Mouse (Mus musculus) c-Kit-positive CD71-negative TER-119-negative erythroid progenitor cells, embryonic 14.5 days (primary cell): Measurements from ENCODE around the gene Mrpl10.

ENCODE experiments used
- DNase-seq: peaks from one replicate; pipeline ENCODE4 v3.0.0-alpha.2; 2013; ENCODE audit warnings: low read depth

The Mrpl10 gene

GRCm38 (mm10) chr11:97069333-97069732 is 28.0 kb downstream of the Mrpl10 start:
- no peak for DNase-seq

GRCm38 (mm10) chr11:97069770-97070169 is 28.4 kb downstream of the Mrpl10 start:
- DNase-seq, result no peak

GRCm38 (mm10) chr11:97071129-97071528 is 29.8 kb downstream of the Mrpl10 start:
- no peak for DNase-seq

GRCm38 (mm10) chr11:97072533-97072932 is 31.2 kb downstream of the Mrpl10 start:
- DNase-seq, result peak; percentile 68

GRCm38 (mm10) chr11:97074235-97074634 is 32.9 kb downstream of the Mrpl10 start:
- DNase-seq, result no peak

- no peak for DNase-seq
Observed at GRCm38 (mm10) chr11:97078751-97079150, 37.4 kb downstream of the Mrpl10 start.

- no peak for DNase-seq
Observed at GRCm38 (mm10) chr11:97080291-97080690, 38.9 kb downstream of the Mrpl10 start.

- DNase-seq, result peak; percentile 64
Observed at GRCm38 (mm10) chr11:97082977-97083376, 41.6 kb downstream of the Mrpl10 start.

- DNase-seq, result no peak
Observed at GRCm38 (mm10) chr11:97083401-97084140, 42.2 kb downstream of the Mrpl10 start.

GRCm38 (mm10) chr11:97084821-97085505 is 43.6 kb downstream of the Mrpl10 start:
- DNase-seq, result no peak

GRCm38 (mm10) chr11:97086365-97086764 is 45.0 kb downstream of the Mrpl10 start:
- DNase-seq, result no peak

GRCm38 (mm10) chr11:97094600-97094999 is 53.2 kb downstream of the Mrpl10 start:
- DNase-seq, result no peak

GRCm38 (mm10) chr11:97098791-97099190 is 57.4 kb downstream of the Mrpl10 start:
- no peak for DNase-seq
